Mouse (Mus musculus): Measurements from ENCODE around the gene Lgi4. TPM values are rescaled to one million over a fixed set of nuclear protein-coding genes. Genes with fewer than 3 reads are reported as not detected.

The Lgi4 gene
- total RNA-seq, 4 experiments from 2014 or later = 38.3 to 64.2 (median 55.9) TPM

DNA sequence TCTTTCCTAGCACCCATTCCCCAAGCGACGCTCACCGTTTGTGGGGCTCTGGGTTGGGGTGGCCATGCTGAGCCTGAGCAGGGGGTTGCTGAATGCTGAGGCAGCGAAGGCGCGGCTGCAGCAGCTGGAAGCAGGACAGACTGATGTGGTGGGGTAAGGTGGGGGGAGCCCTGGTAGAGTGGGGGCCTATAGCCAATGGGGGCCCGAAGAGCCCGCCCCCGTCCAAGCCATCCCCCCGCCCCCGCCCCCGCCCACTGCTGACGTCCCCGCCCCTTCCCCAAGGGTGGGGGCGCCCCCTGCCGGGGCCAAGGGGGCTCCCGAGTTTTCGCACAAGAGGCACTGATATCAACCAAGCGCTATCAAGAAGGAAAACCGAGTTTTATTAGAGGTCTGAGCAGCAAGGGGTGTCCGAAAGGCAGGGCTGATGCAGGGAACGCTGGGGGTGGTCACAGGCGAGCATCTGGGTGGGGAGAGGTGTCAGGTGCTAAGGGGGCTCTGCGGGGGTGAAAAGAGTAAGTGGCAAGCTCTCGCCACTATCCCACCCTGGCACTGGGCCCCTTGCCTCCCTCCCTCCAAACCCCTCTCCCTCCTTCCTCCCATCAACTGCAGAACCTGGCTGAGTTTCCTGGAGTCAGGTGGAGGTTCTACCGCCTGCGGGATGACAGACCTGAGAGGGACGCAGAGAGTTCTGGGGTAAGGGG is 7.7 kb upstream of the Lgi4 start, which contains the start of gene Fxyd7:
Fxyd7 (minus strand) TSS at position 147 of the 701 bp plus-strand sequence.
- DNase-seq (ENCODE audit: low spot score in 2 of 2) = no peak

DNA sequence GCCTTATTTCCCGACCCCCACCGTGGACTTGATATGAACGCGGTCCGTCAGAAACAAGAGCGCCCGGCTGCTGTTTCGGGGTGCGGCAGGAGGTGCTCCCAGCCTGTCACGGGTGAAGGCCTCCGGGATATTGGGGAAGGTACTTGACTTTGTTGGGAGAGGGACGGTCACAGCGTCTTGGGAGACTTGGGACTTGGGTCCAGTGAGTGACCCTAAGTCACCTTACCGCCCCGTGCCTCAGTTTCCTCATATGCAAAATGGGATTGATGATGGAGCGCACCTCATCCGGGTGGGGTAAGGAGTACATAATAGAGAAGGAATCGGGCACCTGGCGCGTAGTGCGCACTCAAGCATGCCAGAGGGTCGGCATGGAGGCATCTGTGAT is 6.9 kb upstream of the Lgi4 start:
- DNase-seq (ENCODE audit: low spot score in 2 of 2) = no peak

DNA sequence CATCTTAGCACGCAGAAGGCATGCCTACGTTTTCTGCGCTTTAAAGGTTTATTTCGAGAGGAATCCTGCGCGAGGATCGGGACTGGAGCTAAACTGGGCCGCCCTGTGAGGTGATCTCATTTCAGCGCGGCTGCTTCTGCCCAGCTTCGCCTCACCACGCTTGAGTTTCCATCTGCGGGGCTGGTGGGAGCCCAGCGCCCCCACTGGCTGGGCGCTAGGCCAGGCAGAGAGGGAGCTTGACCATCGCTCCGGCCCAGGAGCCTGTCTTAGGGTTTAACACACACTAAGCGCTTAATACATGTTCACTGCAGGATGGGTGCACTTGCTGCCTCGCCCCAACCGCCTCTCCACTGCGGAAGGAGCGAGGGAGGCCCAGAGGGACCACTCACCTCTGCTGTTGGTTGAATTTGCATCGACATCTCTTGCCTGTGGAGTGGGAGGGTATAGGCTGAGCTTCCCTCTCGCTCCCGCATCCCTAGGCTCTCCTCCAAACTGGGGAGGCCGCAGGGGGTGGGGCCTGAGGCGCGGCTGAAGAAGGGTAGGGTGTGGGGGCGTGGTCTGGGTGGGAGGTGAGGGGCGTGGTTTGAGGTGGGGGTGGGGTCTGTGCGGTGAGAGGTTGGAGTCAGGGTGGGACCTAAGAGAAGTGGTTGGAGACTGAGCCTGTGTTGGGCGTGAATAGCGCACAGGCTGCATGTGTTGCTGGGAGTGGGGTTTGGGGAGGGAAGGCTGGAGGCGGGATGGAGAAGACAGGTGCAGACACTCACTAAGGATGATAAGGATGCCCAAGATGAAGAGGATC is 6.3 kb upstream of the Lgi4 start:
- DNase-seq (ENCODE audit: low spot score in 2 of 2) = peak; percentile 55 to 59

GRCm38 (mm10) chr7:31053882-31054447 is 5.2 kb upstream of the Lgi4 start:
- no peak for DNase-seq (ENCODE audit: low spot score in 2 of 2)

DNA sequence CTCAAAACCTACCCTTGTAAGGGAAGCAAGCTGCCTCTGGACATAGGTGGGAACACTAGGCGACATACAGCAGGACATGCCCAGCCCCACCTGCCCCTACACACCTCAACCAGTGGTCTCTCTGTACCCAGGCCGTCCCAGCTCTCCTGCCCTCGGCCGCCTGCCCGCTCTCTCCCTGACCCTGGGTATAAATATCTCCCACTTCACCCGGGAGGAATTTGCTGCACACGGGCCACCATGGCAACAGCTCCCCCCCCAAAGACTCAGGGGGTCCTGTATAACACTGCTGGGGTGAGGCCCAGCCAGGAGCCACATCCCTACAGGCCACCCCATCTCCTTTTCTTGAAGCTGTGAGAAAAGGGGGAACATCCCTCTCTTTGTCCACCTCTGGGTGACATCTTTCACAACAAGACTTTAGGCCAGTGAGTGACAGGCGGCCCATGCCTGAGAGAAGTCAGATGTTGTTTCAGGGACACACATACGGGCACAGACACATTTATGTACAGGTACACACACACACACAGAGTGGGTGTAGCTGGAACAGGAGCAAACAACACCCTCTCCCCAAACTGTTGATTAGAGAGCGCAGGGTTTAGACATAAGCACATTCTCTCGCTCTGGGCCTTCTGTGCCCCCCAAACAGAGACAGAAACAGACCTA is 4.4 kb upstream of the Lgi4 start:
- no peak for DNase-seq (ENCODE audit: low spot score in 2 of 2)

DNA sequence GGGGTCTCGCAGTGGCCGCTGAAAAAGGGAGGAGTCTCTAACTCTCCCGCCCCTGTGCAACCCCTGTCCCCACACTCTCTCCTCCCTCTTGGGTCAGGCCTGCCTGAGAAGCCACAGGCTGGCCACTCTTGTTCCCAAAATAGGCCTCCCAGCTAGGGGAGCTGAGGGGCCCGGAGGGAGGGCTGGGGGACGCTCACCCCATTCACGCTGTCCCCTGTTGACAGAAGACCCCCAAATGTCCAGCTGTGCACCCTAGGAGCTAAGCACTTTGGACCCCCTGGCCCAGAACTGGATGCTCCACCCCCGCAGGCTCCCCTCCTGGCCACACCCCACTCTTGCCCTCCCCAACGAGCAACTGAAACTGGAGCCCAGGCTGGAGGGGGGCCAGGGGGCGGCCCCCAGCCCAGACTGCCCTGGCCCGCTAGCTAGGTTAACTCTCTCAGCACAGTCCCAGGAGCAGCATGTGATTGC is 3.8 kb upstream of the Lgi4 start:
- DNase-seq (ENCODE audit: low spot score in 2 of 2) = no peak

GRCm38 (mm10) chr7:31055883-31056282 is 3.3 kb upstream of the Lgi4 start:
- no peak for DNase-seq (ENCODE audit: low spot score in 2 of 2)

GRCm38 (mm10) chr7:31056448-31056847 is 2.7 kb upstream of the Lgi4 start:
- DNase-seq (ENCODE audit: low spot score in 2 of 2) = no peak

GRCm38 (mm10) chr7:31057071-31057470 is 2.1 kb upstream of the Lgi4 start, which contains the start of gene Fxyd1:
Gene Fxyd1, minus strand, starts transcription at chr7:31057199.
- no peak for DNase-seq (ENCODE audit: low spot score in 2 of 2)

GRCm38 (mm10) chr7:31057730-31058129 is 1.4 kb upstream of the Lgi4 start:
- DNase-seq (ENCODE audit: low spot score in 2 of 2) = no peak

GRCm38 (mm10) chr7:31058211-31058610 is 931 bp upstream of the Lgi4 start:
- DNase-seq (ENCODE audit: low spot score in 2 of 2) = no peak

GRCm38 (mm10) chr7:31059919-31060620 is 928 bp downstream of the Lgi4 start:
- no peak for DNase-seq (ENCODE audit: low spot score in 2 of 2)

- DNase-seq (ENCODE audit: low spot score in 2 of 2) = no peak
Measured at GRCm38 (mm10) chr7:31060621-31061010, 1.5 kb downstream of the Lgi4 start.

DNA sequence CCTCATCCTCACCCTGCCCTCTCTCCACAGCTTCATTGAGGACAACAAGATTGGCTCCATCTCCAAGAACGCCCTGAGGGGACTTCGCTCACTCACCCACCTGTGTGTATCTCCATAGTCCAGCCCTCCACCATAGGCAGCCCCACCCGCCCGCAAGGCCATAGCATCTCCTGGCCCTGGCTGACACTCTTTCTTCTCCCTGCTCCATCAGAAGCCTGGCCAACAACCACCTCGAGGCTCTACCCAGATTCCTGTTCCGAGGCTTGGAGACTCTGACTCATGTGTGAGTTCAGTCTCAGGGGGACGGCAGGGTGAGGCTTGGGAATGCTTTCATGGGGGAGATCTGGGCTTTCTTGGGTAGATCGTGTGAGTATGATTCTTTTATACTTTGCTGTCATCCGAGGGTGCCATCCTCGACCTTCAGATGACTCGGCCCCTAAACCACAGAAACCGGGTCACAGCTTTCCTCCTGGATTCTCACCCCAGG is 4.0 kb downstream of the Lgi4 start:
- no peak for DNase-seq (ENCODE audit: low spot score in 2 of 2)

DNA sequence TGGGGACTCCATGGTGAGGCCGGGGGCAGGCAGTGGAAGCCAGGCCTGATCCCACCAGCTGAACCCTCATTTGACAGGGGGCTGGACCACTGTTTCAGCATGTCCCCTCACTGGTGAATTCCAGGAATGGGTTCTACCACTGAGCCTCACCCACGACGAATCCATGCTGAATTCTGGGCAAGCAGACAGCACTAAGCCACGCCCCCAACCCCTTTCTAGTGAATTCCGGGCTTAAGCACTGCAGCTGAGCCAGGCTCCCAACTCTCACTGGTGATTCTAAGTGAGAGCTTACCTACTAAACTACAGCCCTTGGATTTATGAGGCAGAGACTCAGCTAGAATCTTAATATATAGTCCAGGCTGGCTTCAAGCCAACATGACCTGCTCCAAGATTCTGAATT is 8.7 kb downstream of the Lgi4 start:
- DNase-seq (ENCODE audit: low spot score in 2 of 2) = peak; percentile 48 to 52

- DNase-seq (ENCODE audit: low spot score in 2 of 2) = no peak
Measured at GRCm38 (mm10) chr7:31069491-31069890, 10.3 kb downstream of the Lgi4 start.

GRCm38 (mm10) chr7:31070324-31070723 is 11.2 kb downstream of the Lgi4 start:
- no peak for DNase-seq (ENCODE audit: low spot score in 2 of 2)

DNA sequence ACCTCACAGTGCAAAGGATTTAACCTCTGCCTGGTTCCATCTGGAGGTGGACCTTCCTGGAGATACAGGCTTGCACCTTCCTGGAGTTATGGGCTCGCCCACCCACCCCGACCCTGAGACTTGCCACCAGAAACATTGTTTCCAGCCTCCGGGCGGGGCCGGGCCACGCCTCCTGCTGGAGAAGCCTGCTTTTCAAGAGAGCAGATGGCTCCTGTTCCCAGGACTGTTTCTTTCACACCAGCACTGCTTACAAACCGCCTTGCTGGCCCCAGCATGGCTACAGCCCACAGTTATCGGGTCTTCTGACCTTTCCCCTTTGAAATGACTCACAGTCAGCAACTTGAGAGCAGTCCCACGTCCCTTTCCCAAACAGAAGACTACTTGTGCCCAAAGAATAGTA is 13.2 kb downstream of the Lgi4 start:
- no peak for DNase-seq (ENCODE audit: low spot score in 2 of 2)

DNA sequence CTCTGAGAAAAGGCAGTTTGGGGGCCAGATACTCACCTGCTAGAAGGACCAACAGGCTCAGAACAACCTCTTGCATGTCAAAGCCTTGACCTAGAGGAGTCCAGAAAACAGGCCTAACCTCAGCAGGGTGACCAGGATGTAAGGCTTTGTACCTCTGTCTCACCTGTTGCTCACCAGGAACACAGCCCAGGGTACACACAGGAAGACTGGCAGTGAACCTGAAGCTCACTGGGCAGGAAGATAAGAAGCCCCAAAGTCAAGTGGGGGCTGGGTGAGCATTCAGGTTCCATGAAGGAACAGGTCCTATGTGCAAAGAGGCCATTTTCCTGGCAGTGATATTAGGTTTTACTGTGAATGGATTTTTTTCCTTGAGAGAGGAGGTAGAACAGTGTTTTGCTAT is 14.4 kb downstream of the Lgi4 start:
- DNase-seq (ENCODE audit: low spot score in 2 of 2) = no peak

DNA sequence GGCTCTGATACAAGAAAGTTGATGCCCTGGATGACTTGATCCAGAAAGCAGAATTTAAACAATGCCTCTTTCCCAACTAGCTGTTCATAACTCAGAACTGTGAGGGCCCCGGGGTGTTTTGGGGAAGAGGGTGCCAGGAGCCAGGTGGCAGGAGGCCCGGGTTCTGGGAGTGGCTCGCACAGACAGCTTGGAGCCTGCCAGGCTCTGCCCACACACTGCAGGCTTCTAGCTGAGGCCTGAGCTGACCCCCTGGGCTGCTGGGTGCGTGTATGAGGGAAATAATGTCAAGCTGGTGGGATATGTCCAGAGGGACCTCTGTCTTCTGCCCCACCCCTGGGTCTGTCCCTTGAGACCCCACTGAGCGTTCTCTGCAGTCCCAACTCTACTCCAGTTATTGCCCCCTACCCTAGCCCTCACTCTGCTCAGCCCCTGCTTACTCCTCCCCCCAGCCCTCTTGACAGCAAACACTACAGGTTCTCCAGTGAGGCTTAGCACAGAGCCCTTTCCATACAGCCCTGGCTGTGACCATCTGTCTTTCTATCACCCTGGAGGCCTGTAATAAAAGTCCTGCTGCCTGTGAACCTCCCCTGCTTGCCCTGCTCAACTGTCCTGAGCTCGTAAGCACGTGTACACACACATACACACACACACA is 15.0 kb downstream of the Lgi4 start:
- DNase-seq (ENCODE audit: low spot score in 2 of 2) = no peak

GRCm38 (mm10) chr7:31074713-31075069 is 15.5 kb downstream of the Lgi4 start:
- peak in 1 of 2 experiments; percentile 66 for DNase-seq (ENCODE audit: low spot score in 2 of 2)

Data from layer of hippocampus, adult 8-10 months (tissue).